17 mouse cellular contexts compared by ENCODE assay signal in the genomic region with DNA sequence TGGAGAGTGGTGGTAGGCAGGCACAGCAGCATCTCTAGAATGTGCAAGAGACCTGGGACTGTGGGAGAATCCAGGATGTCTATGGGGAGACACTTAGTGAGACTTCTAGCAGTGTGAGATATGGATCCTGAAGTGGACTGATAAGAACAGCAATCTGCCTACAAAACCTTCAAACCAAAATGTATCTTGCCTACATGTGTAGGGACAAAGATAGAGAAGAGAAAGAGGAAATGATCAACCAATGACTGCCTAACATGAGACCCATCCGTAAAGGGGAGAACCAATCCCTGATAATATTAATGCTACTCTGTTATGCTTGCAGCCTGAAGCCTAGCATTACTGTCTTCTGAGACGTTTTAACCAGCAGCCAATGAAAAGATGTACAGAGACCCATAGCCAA.
"Had no signal": no experiment of that assay in that cellular context is flagged by ENCODE, and none has a peak within 500 bp of the region (broad histone marks: within the 10 kb centered on the region; RNA-seq: fewer than 3 reads in every experiment).

No protein-coding gene starts in this region.

- H3K36me3 ChIP-seq: neural tube, embryonic 12.5 days; neural tube, embryonic 13.5 days; neural tube, embryonic 15.5 days; stomach, embryonic 15.5 days had no signal

- DNase-seq: retina, postnatal 1 day; right cerebral cortex, adult 18-20 months; right cerebral cortex, postnatal 14 days; right cerebral cortex, postnatal 25 days; right cerebral cortex, postnatal 4 days; spleen, adult 18-20 months; thymus, adult 18-20 months; thymus, adult 2 months; thymus, postnatal 14 days; thymus, postnatal 25 days; thymus, postnatal 36 days; thymus, postnatal 4 days had no signal

- H3K9me3 ChIP-seq: neural tube, embryonic 12.5 days; neural tube, embryonic 13.5 days; neural tube, embryonic 15.5 days; stomach, embryonic 15.5 days had no signal

- H3K4me3 ChIP-seq: neural tube, embryonic 12.5 days; neural tube, embryonic 13.5 days; neural tube, embryonic 15.5 days; stomach, embryonic 15.5 days had no signal

- H3K27me3 ChIP-seq: neural tube, embryonic 12.5 days; neural tube, embryonic 13.5 days; neural tube, embryonic 15.5 days; stomach, embryonic 15.5 days had no signal

- H3K9ac ChIP-seq: neural tube, embryonic 12.5 days; neural tube, embryonic 13.5 days; neural tube, embryonic 15.5 days; stomach, embryonic 15.5 days had no signal

- H3K4me1 ChIP-seq: neural tube, embryonic 12.5 days; neural tube, embryonic 13.5 days; neural tube, embryonic 15.5 days; stomach, embryonic 15.5 days had no signal

- H3K27ac ChIP-seq: neural tube, embryonic 12.5 days; neural tube, embryonic 13.5 days; neural tube, embryonic 15.5 days; stomach, embryonic 15.5 days; stomach, postnatal 0 days had no signal
